Mouse (Mus musculus) forebrain, embryonic 14.5 days (tissue): ENCODE measurements around the gene Fastkd2. TPM values are rescaled to one million over a fixed set of nuclear protein-coding genes. Genes with fewer than 3 reads are reported as not detected.

Source experiments
- ATAC-seq: fragments of 200-750 bp; cut with Nextera tagmentation; 2 replicates; pipeline ENCODE4 v1.8.0; 2017; ENCODE audit warnings: mild to moderate bottlenecking, moderate library complexity
- DNase-seq: peaks from one replicate; pipeline ENCODE4 v3.0.0-alpha.2; 2015; ENCODE audit warnings: low spot score
- H3K27ac ChIP-seq: fragments of 300-500 bp; sonication (generic); 2 replicates; pipeline ENCODE4 v1.5.1; 2014; ENCODE audit warnings: low read depth, mild to moderate bottlenecking, control low read depth, low read length, moderate library complexity
- H3K27me3 ChIP-seq: fragments of 300-500 bp; sonication (generic); replicated peaks from 2 replicates; pipeline ENCODE4 v1.6.1; 2014; ENCODE audit warnings: low read length, control low read depth, mixed read lengths; ENCODE audit not compliant: control insufficient read depth, insufficient read depth
- H3K36me3 ChIP-seq: fragments of 300-500 bp; sonication (generic); 2 replicates; pipeline ENCODE4 v1.6.1; 2014; ENCODE audit warnings: low read length, control low read depth; ENCODE audit not compliant: control insufficient read depth, insufficient read depth
- H3K4me1 ChIP-seq: fragments of 300-500 bp; sonication (generic); 2 replicates; pipeline ENCODE4 v1.6.1; 2014; ENCODE audit warnings: antibody characterized with exemption, low read length, control low read depth; ENCODE audit not compliant: control insufficient read depth, insufficient read depth
- H3K4me2 ChIP-seq: fragments of 300-500 bp; sonication (generic); 2 replicates; pipeline ENCODE4 v1.6.1; 2014; ENCODE audit warnings: mild to moderate bottlenecking, control low read depth, low read length
- H3K4me3 ChIP-seq: fragments of 300-500 bp; sonication (generic); 2 replicates; pipeline ENCODE4 v1.5.1; 2014; ENCODE audit warnings: low read depth, low read length, control low read depth
- H3K9ac ChIP-seq: fragments of 300-500 bp; sonication (generic); 2 replicates; pipeline ENCODE4 v1.6.1; 2014; ENCODE audit warnings: mild to moderate bottlenecking, low read length, control low read depth, moderate library complexity
- H3K9me3 ChIP-seq: fragments of 300-500 bp; sonication (generic); replicated peaks from 2 replicates; pipeline ENCODE4 v1.6.1; 2016; ENCODE audit warnings: low read length, control low read depth, mixed read lengths; ENCODE audit not compliant: control insufficient read depth
- WGBS: fragments of 180-500 bp; shearing (Covaris S2); extraction: QIAGEN DNeasy Blood & Tissue Kit; methylation state at CpG from one replicate; pipeline ENCODE4 v1.1.7; 2014; 5-methylcytosine and 5-hydroxymethylcytosine counted together
- polyA plus RNA-seq: library from polyadenylated mRNA; unstranded; fragments of >200 nt; fragmentation: Nextera tagmentation; extraction: Ambion mirVana; gene quantifications from 2 replicates; pipeline ENCODE4 v1.2.1, GENCODE M21; 2014

Fastkd2 gene
- polyA plus RNA-seq: 56.2 and 59.4 TPM in 2 replicates

DNA sequence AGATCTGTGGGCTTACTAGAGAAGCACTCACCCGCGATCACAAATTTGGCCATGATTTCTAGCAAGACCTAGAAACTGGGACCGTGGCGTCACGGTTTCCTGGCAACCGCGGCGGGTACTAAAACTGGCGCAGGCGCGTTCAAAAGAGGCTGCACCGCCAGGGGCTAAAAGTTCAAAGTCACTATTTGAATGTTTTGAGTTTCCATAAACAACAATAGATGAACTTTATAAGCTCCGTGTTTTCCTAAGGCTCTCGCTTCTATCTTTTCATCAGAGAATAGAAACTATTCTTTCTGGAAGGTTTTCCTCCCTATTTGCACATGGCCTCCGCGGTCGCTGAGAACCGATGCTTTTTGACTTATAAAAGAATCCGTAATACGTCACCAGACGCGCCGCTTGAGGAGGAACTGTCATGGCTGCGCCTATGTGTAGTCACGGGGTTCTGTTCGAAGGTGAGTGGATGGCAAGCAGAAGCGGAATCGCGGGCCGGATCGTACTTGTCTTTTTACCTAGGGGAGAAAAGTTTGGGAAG is at the start of gene Fastkd2, which contains the start of gene Mdh1b:
Fastkd2 (plus strand) TSS at position 375 of the 532 bp plus-strand sequence.
Mdh1b (minus strand) TSS at position 79 of the 532 bp plus-strand sequence.
- Histone ChIP-seq H3K27me3 (no peaks in the 10 kb centered on the region), H3K27ac (no peak within 1 kb of the TSS), H3K4me3 (peak within 1 kb of the TSS; percentile 61), H3K9me3 (no peaks in the 10 kb centered on the region), H3K4me1 (peaks cover 4% of the 10 kb centered on the region; the same call in 1 of the 2 replicates), H3K4me2 (peak within 1 kb of the TSS; percentile 61), H3K36me3 (no peaks in the 10 kb centered on the region), H3K9ac (peak within 1 kb of the TSS; percentile 70)
- ATAC-seq (peak; percentile 98), DNase-seq (peak; percentile 98)
- WGBS: under 1% methylated on average over 31 of the region's 31 CpGs

DNA sequence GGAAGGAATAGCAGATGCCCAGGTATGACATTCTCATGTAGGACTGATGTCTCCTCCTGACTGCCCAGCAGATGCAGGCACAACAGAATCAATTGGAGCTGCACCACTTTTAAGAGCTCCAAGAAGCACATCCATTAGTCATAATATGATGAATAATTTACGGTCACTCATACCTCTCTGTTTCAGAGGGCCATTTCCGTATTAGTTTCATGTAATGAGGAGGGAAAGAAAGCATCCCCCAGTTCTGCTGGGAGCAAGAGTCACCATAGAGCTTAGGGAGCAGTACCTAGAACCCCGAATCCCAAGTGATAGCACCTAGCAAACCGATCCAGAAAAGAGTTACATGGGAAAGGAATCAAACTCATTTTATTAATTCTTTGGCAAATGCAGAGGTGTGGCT is 43.6 kb upstream of the Fastkd2 start, which contains the start of gene Dytn:
Dytn (minus strand) TSS at position 101 of the 400 bp plus-strand sequence.
- no peak within 1 kb of the TSS for H3K4me3 ChIP-seq
- ATAC-seq (no peak), DNase-seq (no peak)
- H3K9ac ChIP-seq: no peak within 1 kb of the TSS
- no peak within 1 kb of the TSS for H3K27ac ChIP-seq
- no peaks in the 10 kb centered on the region for H3K9me3 ChIP-seq
- H3K27me3 ChIP-seq: no peaks in the 10 kb centered on the region
- 87% methylated on average over 4 of the region's 4 CpGs for WGBS
- no peaks in the 10 kb centered on the region for H3K4me1 ChIP-seq
- no peak within 1 kb of the TSS for H3K4me2 ChIP-seq
- no peaks in the 10 kb centered on the region for H3K36me3 ChIP-seq

DNA sequence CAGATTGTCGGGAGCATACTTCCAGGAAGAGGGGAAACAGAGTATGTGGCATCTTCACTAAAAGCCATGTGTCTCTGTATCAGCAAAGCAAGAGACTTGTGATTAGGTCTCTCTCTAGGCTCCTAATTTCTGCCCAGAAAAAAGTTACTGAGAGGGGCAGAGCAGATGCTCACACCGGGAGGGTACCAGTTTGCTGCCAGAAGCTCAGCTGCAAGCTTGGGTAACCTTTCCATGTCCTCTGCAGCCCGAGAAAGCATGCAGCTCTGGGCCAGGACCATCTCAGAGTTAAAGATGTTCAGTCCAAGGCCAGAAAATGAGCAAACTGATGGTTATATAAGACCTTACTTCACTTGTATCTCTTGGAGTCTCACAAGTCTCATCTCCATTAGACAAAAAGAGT is 33.6 kb upstream of the Fastkd2 start:
- Histone ChIP-seq H3K27me3 (no peaks in the 10 kb centered on the region), H3K4me1 (no peaks in the 10 kb centered on the region), H3K4me2 (no peak overlapping the region), H3K9me3 (no peaks in the 10 kb centered on the region), H3K36me3 (no peaks in the 10 kb centered on the region), H3K4me3 (no peak overlapping the region), H3K27ac (no peak overlapping the region), H3K9ac (no peak overlapping the region)
- ATAC-seq: no peak
- no peak for DNase-seq
- WGBS: 82% methylated on average over 3 of the region's 3 CpGs

DNA sequence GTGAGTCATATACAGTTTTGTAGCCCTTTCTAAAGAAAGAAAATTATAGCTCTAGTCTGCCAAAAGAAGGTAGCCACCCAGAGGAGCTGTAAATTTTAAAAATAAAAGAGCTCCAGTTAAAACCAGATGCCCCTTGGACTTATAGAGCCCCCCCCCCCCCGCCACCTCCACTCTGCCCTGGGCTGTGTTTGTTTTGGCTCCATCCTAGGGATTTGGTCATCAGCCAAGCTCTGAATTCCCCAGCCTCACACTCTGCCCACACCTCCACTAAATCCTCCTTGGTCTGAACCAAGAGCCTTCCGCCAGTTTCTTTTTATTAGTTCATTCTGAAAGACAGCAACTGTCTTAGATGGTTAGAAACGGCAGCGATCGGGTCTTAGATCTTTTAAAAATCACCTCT is 24.7 kb upstream of the Fastkd2 start:
- ATAC-seq: no peak
- no peaks in the 10 kb centered on the region for H3K9me3 ChIP-seq

DNA sequence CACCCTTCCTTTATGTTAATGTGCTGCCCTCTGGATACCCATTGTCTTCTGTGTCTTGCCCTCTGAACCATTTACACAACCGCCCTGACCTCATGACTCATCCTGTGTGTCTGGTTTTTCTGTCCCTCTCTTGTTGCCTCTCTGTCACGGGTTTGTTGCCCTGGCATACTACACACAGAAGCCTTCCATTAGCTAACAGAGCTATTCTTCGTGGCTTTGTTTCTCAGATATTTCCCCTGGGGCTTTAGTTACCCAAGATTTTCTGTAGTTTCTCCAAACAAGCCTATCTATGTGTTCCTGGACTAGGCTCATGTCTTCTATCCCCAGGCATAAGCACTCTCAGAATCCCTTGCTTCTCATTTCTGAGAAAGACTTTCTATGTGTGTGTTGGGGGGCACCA is 21.5 kb upstream of the Fastkd2 start:
- no peaks in the 10 kb centered on the region for H3K27me3 ChIP-seq
- H3K36me3 ChIP-seq: no peaks in the 10 kb centered on the region
- no peak overlapping the region for H3K27ac ChIP-seq
- 70% methylated on average over 3 of the region's 3 CpGs for WGBS
- no peak overlapping the region for H3K9ac ChIP-seq
- H3K9me3 ChIP-seq: no peaks in the 10 kb centered on the region
- DNase-seq: no peak
- H3K4me1 ChIP-seq: no peaks in the 10 kb centered on the region
- H3K4me2 ChIP-seq: no peak overlapping the region
- H3K4me3 ChIP-seq: no peak overlapping the region
- no peak for ATAC-seq

More for the DNA sequence above, 24.7 kb upstream of the Fastkd2 start:
- no peak for DNase-seq
- Histone ChIP-seq H3K27ac (no peak overlapping the region), H3K4me1 (no peaks in the 10 kb centered on the region), H3K4me2 (no peak overlapping the region), H3K27me3 (no peaks in the 10 kb centered on the region), H3K9ac (no peak overlapping the region), H3K36me3 (no peaks in the 10 kb centered on the region), H3K4me3 (no peak overlapping the region)
- 67% methylated on average over 5 of the region's 5 CpGs for WGBS

DNA sequence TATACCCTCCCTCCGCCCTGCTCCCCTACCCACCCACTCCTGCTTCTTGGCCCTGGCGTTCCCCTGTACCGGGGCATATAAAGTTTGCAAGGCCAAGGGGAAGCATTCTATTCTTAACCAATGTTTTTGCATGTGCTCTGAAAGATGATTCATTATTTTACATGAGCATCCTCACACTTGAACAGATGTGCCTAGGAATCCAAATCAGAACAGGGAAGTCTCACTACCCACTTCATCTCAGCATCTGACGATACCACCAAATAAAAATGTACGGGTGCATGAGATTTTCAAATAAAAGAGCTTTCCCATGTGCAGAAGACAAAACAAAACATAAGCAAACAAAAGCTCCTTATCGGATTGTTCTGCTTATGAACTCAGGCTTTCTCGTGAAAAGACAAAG is 10.3 kb upstream of the Fastkd2 start:
- H3K27me3 ChIP-seq: no peaks in the 10 kb centered on the region
- WGBS: 81% methylated on average over 7 of the region's 7 CpGs
- ATAC-seq: no peak

DNA sequence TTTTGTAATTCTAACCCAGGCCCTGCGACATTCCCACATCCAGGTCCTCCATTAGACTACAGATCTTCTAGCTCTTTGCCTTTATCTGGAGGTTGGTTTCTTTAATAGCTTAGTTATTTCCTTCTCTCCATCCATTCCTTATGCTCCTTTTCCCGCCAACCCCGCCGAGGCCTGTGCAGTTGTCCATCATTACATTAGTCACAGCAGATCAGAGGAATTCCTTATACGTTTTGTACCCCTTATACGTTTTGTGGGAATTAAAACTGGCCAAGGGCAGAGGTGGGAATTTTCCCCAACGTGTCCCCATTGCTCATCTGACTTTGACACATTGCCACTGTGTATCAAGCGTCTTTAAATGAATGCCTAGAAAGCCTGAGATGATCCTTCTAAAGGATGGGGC is 618 bp upstream of the Fastkd2 start:
- Histone ChIP-seq H3K4me3 (peak overlapping the region; percentile 61), H3K4me2 (peak overlapping the region; percentile 61), H3K36me3 (no peaks in the 10 kb centered on the region), H3K4me1 (peaks cover 4% of the 10 kb centered on the region; the same call in 1 of the 2 replicates), H3K9ac (peak overlapping the region; percentile 40; the same call in 1 of the 2 replicates), H3K27me3 (no peaks in the 10 kb centered on the region), H3K9me3 (no peaks in the 10 kb centered on the region), H3K27ac (no peak overlapping the region)
- WGBS: 46% methylated on average over 8 of the region's 8 CpGs
- no peak for DNase-seq
- ATAC-seq: peak; percentile 32; the same call in 1 of the 2 replicates

More for the DNA sequence above, 10.3 kb upstream of the Fastkd2 start:
- Histone ChIP-seq H3K4me3 (no peak overlapping the region), H3K4me2 (no peak overlapping the region), H3K36me3 (no peaks in the 10 kb centered on the region), H3K9me3 (no peaks in the 10 kb centered on the region), H3K27ac (no peak overlapping the region), H3K9ac (no peak overlapping the region), H3K4me1 (no peaks in the 10 kb centered on the region)
- DNase-seq: no peak

DNA sequence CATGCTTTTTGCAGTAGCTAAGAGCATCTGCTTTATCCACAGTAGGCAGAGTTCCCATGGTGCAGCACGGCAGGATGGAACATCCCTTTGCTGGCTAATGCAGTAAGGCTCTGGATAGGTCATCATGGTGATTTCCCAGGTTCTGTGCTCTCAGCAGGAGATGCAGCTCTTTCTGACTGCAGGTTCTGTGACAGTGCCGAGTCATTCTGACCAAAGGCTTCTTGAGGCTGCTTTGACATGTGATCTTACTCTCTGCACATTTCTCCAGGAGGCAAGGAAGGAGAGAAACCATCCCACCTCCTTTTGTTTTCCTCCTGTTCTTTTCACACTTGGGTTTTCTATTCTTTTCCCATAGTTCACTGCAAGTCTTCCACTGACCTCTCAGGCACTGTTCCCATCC is 25.6 kb downstream of the Fastkd2 start:
- DNase-seq (no peak), ATAC-seq (no peak)
- no peak overlapping the region for H3K4me2 ChIP-seq
- H3K9ac ChIP-seq: no peak overlapping the region
- no peaks in the 10 kb centered on the region for H3K4me1 ChIP-seq
- peaks cover 21% of the 10 kb centered on the region for H3K36me3 ChIP-seq
- no peaks in the 10 kb centered on the region for H3K27me3 ChIP-seq
- no peaks in the 10 kb centered on the region for H3K9me3 ChIP-seq
- 61% methylated on average over 2 of the region's 2 CpGs for WGBS
- H3K27ac ChIP-seq: no peak overlapping the region
- no peak overlapping the region for H3K4me3 ChIP-seq

DNA sequence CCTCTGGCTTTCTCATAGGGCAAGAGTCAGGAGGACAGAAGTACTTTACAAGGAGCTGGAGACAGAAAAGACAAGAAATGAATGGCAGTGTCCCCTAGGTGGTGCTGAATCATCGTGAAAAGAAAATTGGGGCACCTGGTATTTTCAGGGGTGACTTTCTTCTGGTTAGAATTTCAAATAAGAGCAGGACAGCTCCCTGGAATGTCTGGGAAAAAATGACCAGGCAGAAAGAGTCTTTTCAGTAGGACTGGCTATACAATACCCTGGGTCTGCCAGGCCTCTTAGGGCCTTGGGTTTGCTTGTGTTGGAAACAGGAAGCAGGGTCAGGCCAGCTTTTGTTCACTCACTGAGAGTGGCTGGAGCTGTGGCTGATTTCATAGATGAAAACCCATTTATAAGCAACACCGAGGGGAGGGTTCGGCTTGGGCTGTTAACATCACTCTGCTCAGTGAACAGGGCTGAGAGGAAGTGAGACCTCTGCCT is 32.8 kb downstream of the Fastkd2 start:
- peak overlapping the region; percentile 74; the same call in 1 of the 2 replicates for H3K27ac ChIP-seq
- H3K4me1 ChIP-seq: peaks cover 20% of the 10 kb centered on the region
- peak; percentile 85 for ATAC-seq
- no peaks in the 10 kb centered on the region for H3K27me3 ChIP-seq
- H3K9ac ChIP-seq: no peak overlapping the region
- no peaks in the 10 kb centered on the region for H3K9me3 ChIP-seq
- 6% methylated on average over 3 of the region's 3 CpGs for WGBS
- no peak overlapping the region for H3K4me3 ChIP-seq
- H3K36me3 ChIP-seq: no peaks in the 10 kb centered on the region
- peak; percentile 87 for DNase-seq
- no peak overlapping the region; the same call in 1 of the 2 replicates for H3K4me2 ChIP-seq
